Mouse (Mus musculus) monocyte, adult 2 months (primary cell): Measurements from ENCODE around the gene Slc17a9.
A peak's percentile ranks its signal among the peaks of the same experiment; 100 is the strongest.

Experiments
- DNase-seq, 2 experiments: peaks; one replicate each; pipeline ENCODE4 v3.0.0; 2022; ENCODE audit warnings: low spot score in 2 of 2, low read depth in 1 of 2

Slc17a9 gene

GRCm38 (mm10) chr2:180754976-180755688 is 30.1 kb downstream of the Slc17a9 start:
- DNase-seq: no peak

GRCm38 (mm10) chr2:180755896-180756295 is 30.8 kb downstream of the Slc17a9 start:
- DNase-seq: no peak

- DNase-seq: no peak
Measured at GRCm38 (mm10) chr2:180756786-180757185, 31.7 kb downstream of the Slc17a9 start.

GRCm38 (mm10) chr2:180758513-180759263 is 33.6 kb downstream of the Slc17a9 start:
- DNase-seq: no peak

- DNase-seq: no peak
Measured at GRCm38 (mm10) chr2:180764986-180765385, 39.9 kb downstream of the Slc17a9 start.

GRCm38 (mm10) chr2:180765713-180766112 is 40.6 kb downstream of the Slc17a9 start:
- DNase-seq: no peak

GRCm38 (mm10) chr2:180775223-180775622 is 50.2 kb downstream of the Slc17a9 start:
- no peak for DNase-seq

- no peak for DNase-seq
Measured at GRCm38 (mm10) chr2:180775641-180776040, 50.6 kb downstream of the Slc17a9 start.

- no peak for DNase-seq
Measured at GRCm38 (mm10) chr2:180776793-180777192, 51.7 kb downstream of the Slc17a9 start, which contains the start of gene Bhlhe23. Bhlhe23 (minus strand) TSS chr2:180776900.

- DNase-seq: peak in 1 of 2 experiments; percentile 14
Measured at GRCm38 (mm10) chr2:180779226-180780104, 54.4 kb downstream of the Slc17a9 start.

- DNase-seq: no peak
Measured at GRCm38 (mm10) chr2:180780282-180780681, 55.2 kb downstream of the Slc17a9 start.

GRCm38 (mm10) chr2:180786732-180787131 is 61.7 kb downstream of the Slc17a9 start:
- no peak for DNase-seq

GRCm38 (mm10) chr2:180787566-180788232 is 62.6 kb downstream of the Slc17a9 start:
- no peak for DNase-seq

GRCm38 (mm10) chr2:180788386-180788785 is 63.3 kb downstream of the Slc17a9 start:
- DNase-seq: no peak

GRCm38 (mm10) chr2:180788843-180789242 is 63.8 kb downstream of the Slc17a9 start:
- no peak for DNase-seq

GRCm38 (mm10) chr2:180791674-180792073 is 66.6 kb downstream of the Slc17a9 start:
- peak in 1 of 2 experiments; percentile 6 for DNase-seq
